Mouse (Mus musculus) testis, adult 2 months (tissue): ENCODE measurements around the gene Rab11a. TPM values are rescaled to one million over a fixed set of nuclear protein-coding genes. Genes with fewer than 3 reads are reported as not detected.
A peak's percentile ranks its signal among the peaks of the same experiment; 100 is the strongest.

Source experiments
- H3K27ac ChIP-seq: fragments of 200-500 bp; 2 replicates; pipeline ENCODE4 v1.5.1; 2012; ENCODE audit warnings: low read depth, low read length; ENCODE audit not compliant: control insufficient read depth, insufficient read depth
- H3K27me3 ChIP-seq: fragments of 200-500 bp; 2 replicates; pipeline ENCODE4 v1.6.1; 2012; ENCODE audit warnings: mild to moderate bottlenecking, low read length, moderate library complexity; ENCODE audit not compliant: control insufficient read depth, insufficient read depth
- H3K36me3 ChIP-seq: fragments of 200-500 bp; 2 replicates; pipeline ENCODE4 v1.6.1; 2012; ENCODE audit warnings: mild to moderate bottlenecking, low read length; ENCODE audit not compliant: control insufficient read depth, insufficient read depth
- H3K4me1 ChIP-seq: fragments of 200-500 bp; 2 replicates; pipeline ENCODE4 v1.6.1; 2012; ENCODE audit warnings: low read length; ENCODE audit not compliant: control insufficient read depth, insufficient read depth
- H3K4me3 ChIP-seq: fragments of 200-500 bp; 2 replicates; pipeline ENCODE4 v1.5.1; 2012; ENCODE audit warnings: low read depth, mild to moderate bottlenecking, low read length, moderate library complexity, mixed read lengths; ENCODE audit not compliant: control insufficient read depth
- CTCF ChIP-seq: fragments of 200-500 bp; IDR thresholded peaks from 2 replicates; pipeline ENCODE4 v1.5.1; 2012; ENCODE audit warnings: low read depth, mild to moderate bottlenecking, inconsistent platforms, low read length, moderate library complexity; ENCODE audit not compliant: control insufficient read depth, insufficient read depth, insufficient replicate concordance
- POLR2A ChIP-seq: fragments of 200-500 bp; IDR thresholded peaks from 2 replicates; pipeline ENCODE4 v1.6.1; 2012; ENCODE audit warnings: low read depth, mild to moderate bottlenecking, inconsistent platforms, low read length, moderate library complexity; ENCODE audit not compliant: control insufficient read depth
- polyA plus RNA-seq: library from polyadenylated mRNA; depleted of rRNA; stranded (reverse); fragments of >200 nt; gene quantifications from 2 replicates; pipeline ENCODE4 v1.2.3, GENCODE M21; 2012

Gene Rab11a
- polyA plus RNA-seq, 1 experiment: 127 TPM

- peaks cover 3% of the 10 kb centered on the region; the same call in 1 of the 2 replicates for H3K4me1 ChIP-seq
- peak overlapping the region; percentile 13; the same call in 1 of the 2 replicates for H3K27ac ChIP-seq
- no peaks in the 10 kb centered on the region for H3K27me3 ChIP-seq
- TF ChIP-seq CTCF (no peak), POLR2A (no peak)
- H3K4me3 ChIP-seq: no peak overlapping the region; the same call in 1 of the 2 replicates
- H3K36me3 ChIP-seq: no peaks in the 10 kb centered on the region
Measured at GRCm38 (mm10) chr9:64769066-64769695, 31.6 kb upstream of the Rab11a start.

- peaks cover 3% of the 10 kb centered on the region; the same call in 1 of the 2 replicates for H3K4me1 ChIP-seq
- H3K27me3 ChIP-seq: no peaks in the 10 kb centered on the region
- no peak overlapping the region for H3K27ac ChIP-seq
- H3K36me3 ChIP-seq: no peaks in the 10 kb centered on the region
- H3K4me3 ChIP-seq: no peak overlapping the region
- TF ChIP-seq CTCF (no peak), POLR2A (no peak)
Measured at GRCm38 (mm10) chr9:64767796-64768195, 30.2 kb upstream of the Rab11a start.

- H3K4me1 ChIP-seq: peaks cover 3% of the 10 kb centered on the region; the same call in 1 of the 2 replicates
- no peaks in the 10 kb centered on the region for H3K36me3 ChIP-seq
- H3K27ac ChIP-seq: no peak overlapping the region
- H3K27me3 ChIP-seq: no peaks in the 10 kb centered on the region
- H3K4me3 ChIP-seq: no peak overlapping the region
- TF ChIP-seq CTCF (no peak), POLR2A (no peak)
Measured at GRCm38 (mm10) chr9:64766136-64766535, 28.6 kb upstream of the Rab11a start.

- TF ChIP-seq POLR2A: no peak
- TF ChIP-seq CTCF: no peak
- no peak overlapping the region for H3K27ac ChIP-seq
- H3K36me3 ChIP-seq: no peaks in the 10 kb centered on the region
- H3K4me1 ChIP-seq: peaks cover 3% of the 10 kb centered on the region; the same call in 1 of the 2 replicates
- no peaks in the 10 kb centered on the region for H3K27me3 ChIP-seq
- H3K4me3 ChIP-seq: no peak overlapping the region
Measured at GRCm38 (mm10) chr9:64764824-64765223, 27.3 kb upstream of the Rab11a start.

- Histone ChIP-seq H3K27me3 (no peaks in the 10 kb centered on the region), H3K4me1 (no peaks in the 10 kb centered on the region), H3K36me3 (no peaks in the 10 kb centered on the region), H3K27ac (no peak overlapping the region), H3K4me3 (no peak overlapping the region)
- TF ChIP-seq CTCF (no peak), POLR2A (no peak)
Measured at GRCm38 (mm10) chr9:64758052-64758451, 20.5 kb upstream of the Rab11a start.

- no peaks in the 10 kb centered on the region for H3K27me3 ChIP-seq
- H3K36me3 ChIP-seq: no peaks in the 10 kb centered on the region
- no peaks in the 10 kb centered on the region for H3K4me1 ChIP-seq
- TF ChIP-seq CTCF: no peak
- no peak for TF ChIP-seq POLR2A
- H3K4me3 ChIP-seq: no peak overlapping the region
- no peak overlapping the region for H3K27ac ChIP-seq
Measured at GRCm38 (mm10) chr9:64752575-64752974, 15.0 kb upstream of the Rab11a start.

GRCm38 (mm10) chr9:64749314-64749713, 11.8 kb upstream of the Rab11a start:
- TF ChIP-seq POLR2A (no peak), CTCF (no peak)
- Histone ChIP-seq H3K4me3 (no peak overlapping the region), H3K36me3 (no peaks in the 10 kb centered on the region)

GRCm38 (mm10) chr9:64747735-64748134, 10.2 kb upstream of the Rab11a start:
- TF ChIP-seq POLR2A (no peak), CTCF (no peak)
- Histone ChIP-seq H3K36me3 (no peaks in the 10 kb centered on the region), H3K27ac (no peak overlapping the region), H3K4me1 (no peaks in the 10 kb centered on the region), H3K4me3 (no peak overlapping the region), H3K27me3 (no peaks in the 10 kb centered on the region)

More at GRCm38 (mm10) chr9:64749314-64749713, 11.8 kb upstream of the Rab11a start:
- Histone ChIP-seq H3K4me1 (no peaks in the 10 kb centered on the region), H3K27me3 (no peaks in the 10 kb centered on the region), H3K27ac (no peak overlapping the region)
